Mouse (Mus musculus) v-Abl transformed pro-B cells (cell line): ENCODE data around the gene Otulinl.

Source experiments
- in situ Hi-C, 2 experiments: fragments of 400-800 bp; cut with MboI; formaldehyde crosslinking; loops; one replicate each; pipeline ENCODE4 v1.15.1; 2025; ENCODE audit not compliant: unreplicated experiment in 2 of 2

Gene Otulinl

DNA sequence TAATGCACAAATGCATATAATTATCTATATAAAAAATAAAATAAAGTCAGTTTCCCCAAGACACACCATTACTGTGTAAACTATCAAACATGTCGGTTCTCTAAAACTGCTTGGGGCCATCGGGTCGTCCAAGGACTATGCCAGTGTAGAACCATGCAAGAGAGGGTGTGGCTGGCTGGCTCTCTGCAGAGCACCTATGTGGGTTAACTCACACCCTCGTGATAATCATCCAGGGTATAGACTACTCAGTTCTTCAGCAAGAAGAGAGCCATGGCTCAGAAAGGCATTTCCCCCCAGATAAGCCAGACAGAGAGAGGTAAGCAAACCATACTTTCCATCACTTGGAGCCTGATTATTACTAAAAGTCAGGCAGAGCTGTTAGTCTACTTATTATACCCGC is 22.2 kb downstream of the Otulinl start:
- in situ Hi-C loops = loop anchor here (5.0 kb wide), 3 partner anchors 58 to 523 kb away; no protein-coding TSS in a partner anchor

DNA sequence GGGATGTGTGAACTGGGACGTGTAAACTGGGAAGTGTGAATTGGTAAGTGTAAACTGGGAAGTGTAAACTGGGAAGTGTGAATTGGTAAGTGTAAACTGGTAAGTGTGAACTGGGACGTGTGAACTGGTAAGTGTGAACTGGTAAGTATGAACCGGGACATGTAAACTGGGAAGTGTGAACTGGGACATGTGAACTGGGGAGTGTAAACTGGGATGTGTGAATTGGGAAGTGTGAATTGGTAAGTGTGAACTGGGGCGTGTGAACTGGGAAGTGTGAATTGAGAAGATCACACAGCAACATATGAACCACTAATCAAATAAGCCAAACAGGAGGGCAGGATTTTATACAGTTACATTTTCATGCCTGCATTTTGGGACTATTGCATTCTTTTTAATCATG is 23.0 kb downstream of the Otulinl start:
- in situ Hi-C loops = loop anchor here (5.0 kb wide), 3 partner anchors 59 to 524 kb away; no protein-coding TSS in a partner anchor

DNA sequence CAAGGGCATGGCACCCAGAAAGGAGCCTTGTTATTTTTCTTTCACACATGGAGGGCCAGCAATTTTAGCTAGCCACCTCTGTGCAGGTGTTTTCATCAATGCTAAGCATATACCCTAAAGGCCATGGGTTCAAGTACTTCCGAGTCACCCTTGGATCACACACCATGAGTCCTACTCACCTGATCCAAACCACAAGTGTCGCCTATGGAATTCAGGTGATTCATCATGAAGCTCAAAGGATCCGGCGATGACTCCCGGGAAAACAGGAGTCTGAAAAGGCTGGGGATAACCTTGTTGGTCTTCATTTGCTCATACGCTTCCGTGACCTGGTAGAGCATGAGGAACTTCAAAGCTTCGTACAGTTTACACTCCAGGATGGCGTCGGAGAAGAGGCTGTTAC is 23.5 kb downstream of the Otulinl start:
- in situ Hi-C loops = loop anchor here (5.0 kb wide), 3 partner anchors 59 to 524 kb away; no protein-coding TSS in a partner anchor

DNA sequence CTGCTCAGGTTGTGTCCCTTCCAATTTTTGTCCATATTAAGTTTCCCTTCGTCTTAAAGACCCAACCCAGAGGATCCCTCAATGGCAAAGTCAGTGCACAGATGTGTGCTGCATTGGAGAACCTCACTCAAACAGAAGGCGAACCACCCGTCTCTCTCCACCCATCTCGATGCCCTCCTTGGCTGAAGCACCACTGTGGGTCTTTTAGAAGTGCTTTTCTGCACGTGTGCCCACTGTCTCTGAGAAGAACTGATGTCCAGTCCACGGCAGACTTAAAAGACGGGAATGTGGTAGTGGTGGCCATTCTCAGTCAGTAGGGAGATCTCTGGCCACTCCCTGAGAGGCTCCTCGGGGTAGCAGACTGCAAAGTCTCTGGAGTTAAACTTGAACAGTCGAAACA is 24.8 kb downstream of the Otulinl start:
- in situ Hi-C loops = loop anchor here (5.0 kb wide), 3 partner anchors 61 to 526 kb away; no protein-coding TSS in a partner anchor

DNA sequence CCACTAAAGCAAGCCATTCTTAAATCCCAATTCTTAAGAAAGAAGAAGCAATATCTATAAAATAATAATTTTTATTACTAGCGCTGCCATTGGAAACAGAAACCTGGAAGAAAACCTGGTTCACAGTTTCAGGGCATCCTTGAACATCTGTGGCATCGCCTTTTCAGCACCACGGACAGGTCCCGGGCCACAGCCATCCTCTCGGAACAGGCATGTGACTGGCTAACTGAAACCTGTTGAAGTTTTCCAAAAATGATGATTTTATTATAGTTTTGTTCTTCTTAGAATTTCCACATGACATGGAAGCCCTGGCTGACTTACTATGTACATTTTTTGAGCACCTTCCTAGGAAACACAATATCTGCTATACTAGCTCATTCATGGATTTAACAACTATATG is 26.4 kb downstream of the Otulinl start:
- in situ Hi-C loops = loop anchor here (5.0 kb wide), 3 partner anchors 62 to 527 kb away; no protein-coding TSS in a partner anchor

DNA sequence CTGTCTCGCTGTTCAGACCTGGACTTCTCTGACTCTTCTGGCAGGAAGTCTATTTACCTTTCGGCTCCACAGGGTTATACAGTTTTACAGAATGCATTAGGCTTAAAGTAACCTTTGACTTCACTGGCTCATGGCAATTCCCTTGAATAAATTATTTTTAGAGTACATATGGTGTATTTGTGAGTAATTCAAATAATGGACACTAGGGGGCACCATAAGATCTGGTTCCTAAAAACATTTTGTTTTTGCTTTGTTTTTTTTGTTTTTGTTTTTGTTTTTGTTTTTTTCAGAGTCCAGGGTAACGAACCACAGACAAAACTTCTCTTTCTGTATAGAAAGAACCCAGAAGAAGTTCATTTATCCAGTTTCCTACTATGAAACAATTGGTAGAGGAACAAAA is 33.7 kb downstream of the Otulinl start:
- in situ Hi-C loops = loop anchor here (5.0 to 25.0 kb wide), 4 partner anchors 200 to 1810 kb away; partner anchors contain the start of genes Zfp622 (in 2 of the 2) and Retreg1 (in 1 of the 2)

DNA sequence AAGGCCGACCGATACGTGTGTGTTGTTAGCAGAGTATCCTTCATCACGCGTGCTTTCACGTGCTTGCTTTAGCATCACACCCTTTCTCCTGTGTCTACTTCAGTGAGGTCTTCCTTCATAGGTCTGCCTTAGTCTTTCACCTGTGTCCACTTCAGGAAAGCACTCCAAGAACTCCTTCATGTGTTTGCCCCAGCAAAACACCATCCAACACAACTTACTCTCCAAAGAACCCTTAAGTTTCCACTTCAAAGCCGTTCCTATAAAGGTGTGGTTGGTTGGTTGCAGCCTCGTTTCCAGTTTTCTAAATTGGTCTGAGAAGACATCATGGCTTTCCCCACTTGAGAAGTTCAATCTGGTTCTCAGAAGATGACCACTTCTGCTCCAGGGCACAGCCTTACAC is 34.7 kb downstream of the Otulinl start:
- in situ Hi-C loops = loop anchor here (5.0 to 25.0 kb wide), 4 partner anchors 201 to 1809 kb away; partner anchors contain the start of genes Zfp622 (in 2 of the 2) and Retreg1 (in 1 of the 2)

DNA sequence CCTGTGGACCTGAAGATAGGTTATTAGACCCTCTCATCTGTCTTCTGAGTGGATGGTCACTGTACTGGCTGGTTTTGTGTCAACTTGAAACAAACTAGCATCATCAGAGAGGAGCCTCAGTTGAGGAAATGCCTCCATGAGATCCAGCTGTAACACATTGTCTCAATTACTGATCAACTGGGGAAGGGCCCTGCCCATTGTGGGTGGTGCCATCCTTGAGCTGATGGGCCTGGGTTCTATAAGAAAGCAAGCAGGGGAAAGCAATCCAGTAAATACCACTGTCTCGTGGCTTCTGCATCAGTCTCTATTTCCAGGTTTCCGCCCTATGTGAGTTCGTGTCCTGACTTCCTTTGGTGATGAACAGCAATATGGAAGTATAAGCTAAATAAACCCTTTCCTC is 36.1 kb downstream of the Otulinl start:
- in situ Hi-C loops = loop anchor here (5.0 to 25.0 kb wide), 4 partner anchors 202 to 1808 kb away; partner anchors contain the start of genes Zfp622 (in 2 of the 2) and Retreg1 (in 1 of the 2)

DNA sequence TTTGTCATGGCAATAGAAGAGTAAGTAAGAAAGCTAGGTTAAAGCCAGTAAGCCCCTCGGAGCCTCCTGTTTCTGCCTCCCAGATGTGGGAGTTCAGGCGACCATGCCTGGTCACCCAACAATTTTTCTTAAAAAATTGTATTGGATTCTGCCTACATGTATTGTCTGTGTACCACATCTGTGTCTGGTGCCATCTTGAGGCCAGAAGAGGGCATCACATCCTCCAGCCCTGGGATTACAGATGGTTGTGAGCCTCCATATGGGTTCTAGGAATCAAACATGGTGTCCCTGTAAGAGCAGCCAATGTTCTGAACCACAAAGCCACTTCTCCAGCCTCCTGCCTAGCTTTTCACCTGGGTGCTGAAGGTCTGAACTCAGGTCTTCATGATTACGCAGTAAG is 38.5 kb downstream of the Otulinl start:
- in situ Hi-C loops = loop anchor here (5.0 to 25.0 kb wide), 5 partner anchors 61 to 1806 kb away; partner anchors contain the start of genes Zfp622 (in 2 of the 2) and Retreg1 (in 1 of the 2)

DNA sequence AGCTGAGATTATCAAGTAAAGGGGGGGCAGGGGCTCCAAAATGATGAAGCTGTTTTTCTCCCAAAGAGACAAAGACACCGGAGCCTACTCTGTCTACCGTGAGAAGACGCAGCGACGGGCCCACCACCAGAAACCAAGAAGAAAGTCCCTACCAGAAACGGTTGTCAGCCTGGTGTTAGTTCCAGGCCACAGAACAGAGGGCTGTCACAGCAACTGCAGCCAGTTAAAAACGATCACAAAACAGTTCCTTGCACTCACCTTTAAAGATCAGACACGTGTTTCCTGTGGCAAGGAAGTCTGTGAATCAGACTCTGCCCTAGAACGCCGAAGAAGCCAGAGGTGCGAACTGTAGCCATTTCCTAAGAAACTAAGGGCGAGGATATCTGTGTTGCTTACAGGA is 40.2 kb downstream of the Otulinl start:
- in situ Hi-C loops = loop anchor here (5.0 to 25.0 kb wide), 5 partner anchors 59 to 1804 kb away; partner anchors contain the start of genes Zfp622 (in 2 of the 2) and Retreg1 (in 1 of the 2)

DNA sequence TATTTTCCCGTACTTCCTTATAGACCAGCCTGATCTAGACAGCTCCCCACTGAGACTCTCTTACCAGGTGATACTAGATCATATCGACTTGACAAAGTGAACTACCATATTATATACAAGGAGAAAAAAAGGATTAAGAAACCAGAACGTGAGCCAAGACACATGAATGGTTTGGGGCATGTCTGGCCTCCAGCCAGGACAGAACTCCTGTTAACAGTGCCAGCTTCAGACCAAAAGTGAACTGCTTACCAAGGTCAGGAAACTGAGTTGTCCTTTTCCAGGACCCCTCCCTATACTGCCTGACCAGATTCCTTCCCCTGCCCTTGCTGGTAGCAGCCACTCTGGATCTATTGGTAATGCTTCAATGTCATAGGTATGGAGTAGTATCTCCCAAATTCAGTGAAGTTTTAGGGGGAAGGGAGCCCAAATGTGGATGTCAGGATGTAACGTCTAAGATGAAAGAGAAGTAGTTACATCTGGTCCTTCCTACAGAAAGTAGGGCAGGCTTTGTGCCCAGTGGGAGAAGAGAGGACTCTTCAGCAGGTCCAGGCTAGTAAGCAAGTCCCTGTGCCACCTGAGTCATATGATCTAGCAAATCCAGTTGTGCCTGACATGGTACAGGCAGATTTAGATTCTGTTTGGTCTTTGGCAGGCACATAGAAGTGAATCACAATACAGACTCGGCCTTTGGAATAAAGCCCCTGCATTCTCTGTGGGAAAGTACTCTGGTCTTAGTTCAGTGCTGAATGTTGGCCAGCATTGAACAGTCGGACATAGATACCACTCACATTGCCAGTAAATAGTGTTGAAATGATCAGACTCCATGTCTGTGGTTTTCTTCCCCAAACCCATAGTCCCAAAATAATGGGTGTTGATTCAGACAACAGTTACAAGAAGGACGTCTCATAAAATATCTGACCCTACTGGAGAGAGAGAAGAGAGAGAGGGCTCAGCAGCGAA is 47.2 kb downstream of the Otulinl start:
- in situ Hi-C loops = loop anchor here (25.0 kb wide), 2 partner anchors 1647 to 1797 kb away; partner anchors contain the start of genes Zfp622 (in 2 of the 2) and Retreg1 (in 1 of the 2)

DNA sequence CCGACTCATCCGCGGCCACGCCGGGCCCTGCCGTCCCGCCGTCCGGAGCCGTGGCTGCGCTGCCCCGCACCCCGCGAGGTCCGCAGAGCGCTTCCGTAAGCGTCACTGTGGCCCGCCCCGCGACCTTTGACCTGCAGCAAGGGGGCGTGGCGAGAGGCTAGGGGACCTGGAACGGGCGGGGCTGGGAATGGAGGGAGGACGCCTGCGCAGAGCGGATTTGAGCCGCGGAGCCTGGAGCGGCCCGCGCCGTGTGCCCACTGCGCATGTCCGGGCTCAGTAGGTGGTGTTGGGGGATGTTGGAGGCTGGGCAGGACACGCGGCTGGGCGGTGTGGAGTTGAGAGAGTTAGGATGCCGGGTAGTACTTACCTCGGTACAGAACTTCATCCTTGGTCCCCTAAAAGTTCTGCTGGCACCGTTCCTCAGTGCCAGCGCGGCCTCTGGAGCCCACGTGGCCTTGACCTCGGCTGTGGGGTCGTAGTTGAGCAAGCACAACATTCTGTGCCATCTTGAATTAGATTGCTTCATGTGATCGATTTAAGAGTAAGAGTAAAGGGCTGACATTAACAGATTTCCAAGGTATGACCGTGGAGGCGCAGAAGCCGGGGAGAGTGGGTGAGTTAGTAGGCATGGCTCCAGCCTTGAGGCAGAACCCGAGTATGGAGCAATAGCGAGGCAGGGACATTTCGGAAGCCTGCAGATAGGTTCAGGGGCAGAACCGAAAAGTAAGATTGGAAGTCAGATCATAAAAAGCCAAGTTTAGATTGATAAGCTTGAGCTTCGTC is 50.6 kb downstream of the Otulinl start, which contains the start of gene Otulin:
Gene Otulin, minus strand, starts transcription at position 93 of the 783 bp plus-strand sequence.
- in situ Hi-C loops = loop anchor here (25.0 kb wide), 2 partner anchors 1643 to 1793 kb away; partner anchors contain the start of genes Zfp622 (in 2 of the 2) and Retreg1 (in 1 of the 2)

DNA sequence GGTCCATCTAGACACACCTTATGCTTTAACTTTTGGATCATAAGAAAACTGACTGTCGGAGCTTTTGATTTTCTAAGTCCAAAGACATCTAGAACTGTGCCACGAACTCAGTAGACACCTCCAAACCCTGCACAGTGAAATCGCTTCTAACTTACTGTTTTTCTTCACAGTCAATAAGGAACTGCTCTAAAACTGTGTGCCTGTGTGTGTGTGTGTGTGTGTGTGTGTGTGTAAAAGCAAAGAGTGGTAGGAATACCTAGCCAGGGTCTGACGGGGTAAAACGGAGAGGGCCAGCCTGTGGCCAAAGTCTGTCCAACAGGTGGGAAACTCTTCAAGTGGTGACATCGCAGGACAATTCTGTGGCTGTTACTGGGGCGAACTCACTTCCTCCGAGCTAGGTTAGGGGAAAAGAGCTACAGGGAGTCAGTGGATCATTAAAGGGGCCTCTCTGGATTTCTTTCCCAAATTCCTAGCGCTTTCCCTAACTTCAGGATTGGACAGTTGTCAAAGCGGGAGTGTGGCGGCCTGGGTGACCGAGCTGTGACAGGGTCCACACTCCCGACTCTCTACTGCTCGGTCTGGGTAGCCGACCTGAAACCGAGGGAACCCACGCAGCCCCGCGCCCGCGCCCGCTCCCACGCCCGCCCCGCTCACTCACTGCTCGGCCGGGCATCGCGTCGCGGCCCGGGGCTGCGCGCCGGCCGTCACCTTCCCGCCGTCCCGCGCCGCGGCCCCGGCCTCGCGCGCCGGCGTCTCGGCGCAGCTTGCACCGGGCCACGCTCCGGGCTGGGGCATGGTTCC is 51.4 kb downstream of the Otulinl start:
- in situ Hi-C loops = loop anchor here (25.0 kb wide), 2 partner anchors 1643 to 1793 kb away; partner anchors contain the start of genes Zfp622 (in 2 of the 2) and Retreg1 (in 1 of the 2)

DNA sequence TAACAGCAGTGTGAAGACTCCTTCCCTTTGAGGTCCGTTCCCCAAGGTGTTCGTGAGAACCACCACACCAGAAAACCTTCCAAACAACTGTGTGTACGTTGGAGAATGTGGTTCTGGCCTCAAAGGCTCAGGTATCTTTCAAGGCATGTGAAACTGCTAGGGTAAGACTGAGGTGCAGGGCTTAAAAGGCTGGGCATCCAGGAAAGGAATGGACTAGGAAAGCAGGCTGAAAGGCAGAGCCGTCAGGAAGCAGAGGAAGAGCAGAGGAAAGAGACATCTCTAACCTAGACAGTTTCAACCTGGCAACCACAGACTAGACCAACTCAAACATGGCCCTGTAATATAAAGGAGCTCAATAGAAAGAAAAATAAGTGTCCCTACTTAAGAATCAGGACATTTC is 52.3 kb downstream of the Otulinl start:
- in situ Hi-C loops = loop anchor here (25.0 kb wide), 2 partner anchors 1642 to 1792 kb away; partner anchors contain the start of genes Zfp622 (in 2 of the 2) and Retreg1 (in 1 of the 2)

DNA sequence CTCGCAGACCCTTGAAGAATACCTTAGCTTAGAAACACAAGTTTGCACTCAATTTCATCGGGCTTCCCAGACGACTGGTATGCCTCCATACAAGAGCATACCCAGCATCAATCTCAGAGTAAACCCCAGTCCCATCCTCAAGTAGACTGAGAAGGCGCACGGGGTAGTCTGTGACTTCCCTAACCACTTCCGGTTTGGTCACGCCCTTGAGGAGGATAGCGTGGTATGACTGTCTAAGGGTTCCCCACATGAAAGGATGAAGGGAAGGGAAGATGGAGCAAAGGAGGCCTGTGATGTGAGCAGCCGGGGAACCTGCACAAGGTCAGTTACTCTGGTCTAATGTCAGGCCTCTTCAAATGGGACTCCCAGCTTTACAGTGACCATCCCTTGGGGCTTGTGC is 53.6 kb downstream of the Otulinl start:
- in situ Hi-C loops = loop anchor here (25.0 kb wide), 2 partner anchors 1640 to 1790 kb away; partner anchors contain the start of genes Zfp622 (in 2 of the 2) and Retreg1 (in 1 of the 2)

DNA sequence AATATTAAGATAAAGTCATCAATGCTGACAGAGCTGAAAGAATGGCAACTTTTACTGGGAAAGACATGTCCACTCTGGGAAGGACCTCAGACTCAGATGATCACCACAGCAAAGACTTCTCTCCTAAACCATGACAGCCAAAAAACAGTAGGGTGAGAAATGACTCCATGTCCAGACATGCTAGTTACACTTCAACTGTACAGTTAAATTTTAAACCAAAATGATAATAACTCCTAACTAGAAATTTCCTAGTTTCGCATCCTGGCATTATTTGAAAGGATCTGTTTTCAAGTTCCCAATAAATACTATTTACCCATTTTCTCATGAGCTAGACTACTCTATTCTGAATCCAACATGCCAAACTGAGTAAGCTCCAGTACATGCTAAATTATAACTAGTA is 55.1 kb downstream of the Otulinl start:
- in situ Hi-C loops = loop anchor here (25.0 kb wide), 2 partner anchors 1639 to 1789 kb away; partner anchors contain the start of genes Zfp622 (in 2 of the 2) and Retreg1 (in 1 of the 2)

DNA sequence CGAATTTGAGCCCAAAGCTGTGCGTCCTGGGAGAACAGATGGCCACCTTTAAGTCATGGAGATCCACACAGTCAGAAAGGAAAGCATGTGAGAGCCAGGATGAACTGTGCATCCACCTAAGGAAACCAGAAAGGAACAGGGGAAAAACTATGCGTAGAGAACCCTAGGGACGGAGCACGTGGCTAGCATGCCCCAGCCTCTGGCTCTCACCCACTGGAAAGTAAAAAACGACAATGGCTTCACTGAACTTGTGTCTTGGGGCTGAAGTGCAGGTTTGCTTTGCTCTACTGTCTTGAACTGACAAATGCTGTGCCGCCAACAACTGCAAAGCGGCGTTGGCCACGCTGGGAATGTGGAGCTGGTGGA is 55.5 kb downstream of the Otulinl start:
- in situ Hi-C loops = loop anchor here (25.0 kb wide), 2 partner anchors 1639 to 1789 kb away; partner anchors contain the start of genes Zfp622 (in 2 of the 2) and Retreg1 (in 1 of the 2)
